Mouse (Mus musculus): Measurements from ENCODE around the gene Pmpcb.

The Pmpcb gene

DNA sequence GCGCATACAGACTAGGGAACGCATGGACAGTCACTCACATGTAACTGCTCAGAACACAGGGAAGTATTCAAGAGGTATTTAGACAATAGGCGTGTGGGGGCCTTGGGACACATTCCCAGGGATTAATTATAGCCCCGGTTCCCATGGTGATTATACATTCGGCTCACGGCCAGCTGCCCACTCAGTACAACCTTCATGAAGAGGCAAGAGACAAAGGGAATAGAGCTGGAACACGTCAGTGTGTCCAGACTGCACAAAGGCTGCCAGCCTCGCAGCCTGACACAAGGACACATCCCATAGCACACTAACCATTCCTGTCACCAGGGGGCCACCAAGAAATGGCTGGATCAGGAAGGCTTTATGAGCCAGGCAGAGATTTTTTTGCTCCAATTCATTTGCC is 4.0 kb upstream of the Pmpcb start:
- peak; percentile 97 for DNase-seq

GRCm38 (mm10) chr5:21735100-21735499 is 1.8 kb upstream of the Pmpcb start:
- no peak for DNase-seq

DNA sequence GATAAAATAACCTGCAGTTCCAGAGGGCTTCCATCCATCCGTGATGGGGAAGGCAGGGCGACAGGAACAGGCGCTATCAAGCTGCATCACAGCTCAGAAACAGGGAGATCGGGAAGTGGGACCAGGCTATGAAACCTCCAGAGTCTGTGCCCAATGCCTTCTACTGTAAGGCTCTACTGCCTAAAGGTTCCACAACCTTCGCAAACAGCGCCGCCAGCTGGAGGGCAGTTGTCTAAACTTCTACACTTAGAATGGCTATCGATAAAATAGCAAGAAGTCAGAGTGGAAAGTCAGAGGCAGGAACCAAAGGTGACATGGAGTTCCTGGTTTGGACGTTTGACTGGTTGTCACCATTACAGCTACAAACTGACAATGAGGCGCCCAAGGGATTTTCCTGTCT is 1.4 kb upstream of the Pmpcb start:
- DNase-seq = peak; percentile 65

DNA sequence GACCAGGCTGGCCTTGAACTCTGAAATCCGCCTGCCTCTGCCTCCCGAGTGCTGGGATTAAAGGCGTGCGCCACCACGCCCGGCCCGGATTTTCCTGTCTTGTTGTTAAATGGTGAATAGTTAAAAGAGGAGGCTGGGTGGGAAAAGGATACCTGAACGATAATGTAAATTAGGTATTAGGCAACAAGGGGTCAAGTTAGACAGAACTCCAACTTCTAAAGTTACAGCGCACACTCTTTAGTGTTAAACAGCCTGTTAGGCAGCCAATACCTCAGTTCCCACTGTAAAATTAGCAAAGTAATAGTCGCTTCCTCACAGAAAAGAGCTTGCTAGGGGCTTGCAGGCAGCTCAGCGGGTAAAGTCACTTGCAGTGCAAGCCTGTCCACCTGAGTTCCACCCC is 895 bp upstream of the Pmpcb start:
- no peak for DNase-seq

DNA sequence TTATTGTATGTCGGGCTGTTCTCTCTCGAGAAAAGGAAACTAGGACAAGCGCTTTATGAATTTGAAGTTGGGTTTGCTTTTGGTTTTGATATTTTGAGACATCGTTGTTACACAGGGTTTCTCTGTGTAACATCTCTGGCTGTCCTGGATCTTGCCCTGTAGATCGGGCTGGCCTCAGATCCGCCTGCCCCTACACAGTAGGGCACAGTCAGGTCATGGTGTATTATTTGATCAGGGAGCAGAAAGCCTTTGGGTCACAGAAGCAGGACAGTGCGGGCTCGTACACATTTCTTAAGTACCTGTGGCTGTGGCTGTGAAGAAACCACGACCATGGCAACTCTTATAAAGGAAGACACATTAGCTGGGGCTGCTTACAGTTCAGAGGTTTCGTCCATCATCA is 679 bp downstream of the Pmpcb start:
- no peak for DNase-seq

- no peak for DNase-seq
These were observed 2.2 kb downstream of the Pmpcb start for GRCm38 (mm10) chr5:21739120-21739519.

- DNase-seq = no peak
These were observed 2.9 kb downstream of the Pmpcb start for GRCm38 (mm10) chr5:21739881-21740280.

- no peak for DNase-seq
These were observed 6.7 kb downstream of the Pmpcb start for GRCm38 (mm10) chr5:21743606-21744005.

DNA sequence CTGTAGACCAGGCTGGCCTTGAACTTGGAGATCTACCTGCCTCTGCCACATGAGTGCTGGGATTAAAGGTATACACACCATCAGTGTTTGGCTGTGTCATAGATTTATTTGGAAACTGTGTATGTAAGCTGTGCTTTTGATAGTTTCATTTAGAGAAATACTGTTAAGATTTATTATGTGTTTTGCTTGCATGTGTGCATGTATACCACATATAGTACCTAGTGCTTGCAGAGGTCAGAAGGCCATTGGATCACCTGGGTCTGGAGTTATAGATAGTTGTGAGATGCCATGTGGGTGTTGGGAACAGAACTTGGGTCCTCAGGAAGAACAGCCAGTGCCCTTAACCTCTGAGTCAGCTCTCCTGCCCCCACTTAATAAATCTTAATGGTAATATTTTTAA is 7.7 kb downstream of the Pmpcb start:
- DNase-seq = no peak

- no peak for DNase-seq
These were observed 9.0 kb downstream of the Pmpcb start for GRCm38 (mm10) chr5:21745966-21746365.

DNA sequence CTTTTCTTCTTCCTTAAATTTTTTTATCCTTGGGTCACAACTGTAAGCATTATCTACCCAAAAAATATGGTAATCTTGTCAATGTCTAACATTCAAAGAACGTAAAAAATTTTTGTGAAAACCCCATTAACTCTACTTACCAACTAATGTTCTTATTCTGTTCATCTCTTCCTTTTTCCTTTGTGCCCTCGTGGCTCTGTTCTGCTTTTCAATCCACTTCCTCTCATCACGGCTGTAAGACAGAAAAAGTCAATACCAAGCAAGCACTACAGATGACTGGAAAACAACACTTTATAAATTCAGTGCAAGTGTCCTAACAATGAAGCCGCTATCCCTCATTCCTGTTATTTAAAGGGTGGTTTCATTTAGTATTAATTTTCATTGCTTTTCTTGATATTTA is 31.6 kb downstream of the Pmpcb start:
- DNase-seq = no peak

GRCm38 (mm10) chr5:21769841-21770240 is 32.9 kb downstream of the Pmpcb start:
- no peak for DNase-seq

GRCm38 (mm10) chr5:21776491-21776890 is 39.5 kb downstream of the Pmpcb start:
- DNase-seq = no peak

DNA sequence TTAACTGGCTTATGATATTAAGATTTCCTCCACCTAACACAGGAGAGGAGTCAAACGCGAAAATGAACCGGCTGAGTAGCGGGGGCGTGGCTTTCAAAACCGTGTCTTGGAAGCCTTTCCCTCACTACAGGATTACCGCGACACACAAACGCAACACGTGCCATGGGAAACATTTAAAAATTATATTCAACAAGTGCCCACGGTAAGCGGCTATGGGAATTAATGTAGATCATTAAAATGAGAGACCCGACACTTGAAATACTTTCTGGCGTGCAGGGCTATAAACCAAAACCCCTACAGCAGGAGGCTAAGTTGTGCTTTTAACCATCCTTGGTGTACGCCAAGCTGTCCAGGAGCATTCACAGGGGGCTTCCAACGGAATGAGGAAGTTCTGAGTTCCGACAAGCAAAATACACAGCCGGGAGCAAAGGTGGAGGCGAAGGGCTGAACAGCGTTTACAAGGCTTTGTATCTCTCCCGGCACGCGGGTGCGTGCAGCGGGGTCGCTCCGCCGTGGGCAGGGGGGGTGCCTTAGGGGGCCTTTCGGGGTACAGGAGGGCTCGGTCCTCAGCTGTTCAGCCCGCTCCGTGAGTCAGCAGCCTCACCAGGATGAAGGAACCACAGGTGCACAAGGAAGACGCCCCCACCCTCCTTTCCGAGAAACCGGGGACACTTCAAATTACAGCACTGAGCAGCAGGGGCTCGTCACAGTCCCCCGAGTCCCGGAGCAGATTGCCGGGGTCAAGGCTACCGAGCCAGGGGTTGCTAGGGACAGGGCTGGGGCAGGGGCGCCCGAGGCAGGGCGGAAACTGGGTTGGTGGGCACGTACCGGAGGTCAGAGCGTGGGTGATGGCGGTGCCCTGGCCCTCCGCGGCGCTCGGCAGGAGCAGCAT is 47.5 kb downstream of the Pmpcb start:
- peak; percentile 5 for DNase-seq

DNA sequence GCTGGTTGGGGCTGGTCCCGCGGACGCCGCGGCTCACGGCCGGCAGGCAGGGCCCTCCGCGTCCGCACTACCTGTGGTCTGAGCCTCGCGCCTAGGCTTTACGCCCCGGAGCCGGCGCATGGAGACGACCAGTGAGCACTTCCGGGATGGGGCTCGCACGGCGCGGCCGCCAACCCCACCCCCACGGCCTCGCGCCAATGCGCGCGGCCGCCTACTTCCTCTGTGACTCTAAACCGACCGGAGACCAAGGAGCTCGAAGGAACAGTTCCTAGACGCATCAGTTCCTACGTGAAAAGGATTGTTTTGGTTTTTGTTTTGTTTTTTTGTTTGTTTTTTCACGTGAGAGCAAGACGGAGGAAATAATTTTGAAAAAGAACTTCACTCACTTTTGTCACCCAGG is 48.1 kb downstream of the Pmpcb start, which contains the start of the genes Dnajc2 and Psmc2:
Gene Dnajc2, minus strand, starts transcription at position 199 of the 400 bp plus-strand sequence.
Gene Psmc2, plus strand, starts transcription at position 231 of the 400 bp plus-strand sequence.
- peak; percentile 95 for DNase-seq

DNA sequence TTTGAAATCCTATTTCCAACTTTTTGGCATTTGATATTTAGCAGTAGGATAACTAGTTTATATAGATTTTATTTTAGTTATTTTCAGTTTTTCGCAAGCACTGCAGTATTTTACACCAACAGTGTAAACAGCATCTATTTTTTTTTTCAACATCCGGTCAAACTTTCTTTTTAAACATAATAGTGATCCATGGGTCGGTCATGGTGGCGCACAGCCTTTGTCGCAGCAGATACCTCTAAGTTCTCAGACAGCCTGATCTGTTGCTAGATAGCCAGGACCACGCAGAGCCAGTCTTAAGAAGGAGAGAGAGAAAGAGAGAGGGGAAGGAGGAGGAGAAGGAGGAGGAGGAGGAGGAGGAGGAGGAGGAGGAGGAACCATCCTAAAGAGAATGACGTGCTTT is 48.8 kb downstream of the Pmpcb start:
- no peak for DNase-seq

DNA sequence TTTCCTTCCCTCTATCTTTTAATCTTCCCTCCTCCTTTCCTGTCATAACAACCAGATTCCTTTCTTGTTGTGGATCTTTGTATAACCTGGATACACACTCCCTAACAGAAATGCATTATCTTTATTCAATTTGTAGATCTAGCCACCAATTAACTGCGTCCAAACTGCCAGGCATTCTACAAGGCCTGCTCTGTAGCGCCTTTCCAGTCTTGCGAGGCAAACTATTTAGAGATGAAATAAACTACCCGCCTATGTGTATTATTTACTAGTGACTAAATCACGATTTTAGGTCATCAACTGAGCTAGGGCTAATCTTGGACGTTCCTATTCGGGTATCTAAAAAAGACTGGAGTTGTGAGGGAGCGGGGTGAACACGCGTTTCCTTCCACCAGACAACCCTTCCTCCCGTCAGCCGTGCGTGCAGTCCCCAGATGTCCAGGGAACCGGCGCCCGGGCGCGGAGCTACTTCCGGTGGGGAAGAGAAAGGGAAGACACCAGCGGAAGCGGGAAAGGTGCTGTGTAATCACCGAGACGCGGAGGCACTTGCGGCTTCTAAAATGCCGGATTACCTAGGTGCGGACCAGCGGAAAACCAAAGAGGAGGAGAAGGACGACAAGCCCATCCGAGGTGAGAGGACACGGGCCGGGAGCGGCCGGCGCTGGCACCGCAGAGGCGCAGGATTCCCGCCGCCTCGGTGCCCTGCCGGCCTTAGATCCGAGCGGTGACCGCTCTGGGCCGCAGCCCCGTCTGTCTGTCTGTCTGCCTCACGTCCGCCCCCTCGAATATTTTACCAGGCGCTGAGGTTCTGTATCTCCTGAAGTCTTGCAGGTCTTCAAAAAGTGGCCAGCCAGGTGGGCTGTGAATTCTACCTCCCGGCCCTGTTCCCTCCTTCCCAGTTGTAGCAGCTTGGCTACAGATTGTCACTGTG is 49.6 kb downstream of the Pmpcb start:
- peak; percentile 96 for DNase-seq

DNA sequence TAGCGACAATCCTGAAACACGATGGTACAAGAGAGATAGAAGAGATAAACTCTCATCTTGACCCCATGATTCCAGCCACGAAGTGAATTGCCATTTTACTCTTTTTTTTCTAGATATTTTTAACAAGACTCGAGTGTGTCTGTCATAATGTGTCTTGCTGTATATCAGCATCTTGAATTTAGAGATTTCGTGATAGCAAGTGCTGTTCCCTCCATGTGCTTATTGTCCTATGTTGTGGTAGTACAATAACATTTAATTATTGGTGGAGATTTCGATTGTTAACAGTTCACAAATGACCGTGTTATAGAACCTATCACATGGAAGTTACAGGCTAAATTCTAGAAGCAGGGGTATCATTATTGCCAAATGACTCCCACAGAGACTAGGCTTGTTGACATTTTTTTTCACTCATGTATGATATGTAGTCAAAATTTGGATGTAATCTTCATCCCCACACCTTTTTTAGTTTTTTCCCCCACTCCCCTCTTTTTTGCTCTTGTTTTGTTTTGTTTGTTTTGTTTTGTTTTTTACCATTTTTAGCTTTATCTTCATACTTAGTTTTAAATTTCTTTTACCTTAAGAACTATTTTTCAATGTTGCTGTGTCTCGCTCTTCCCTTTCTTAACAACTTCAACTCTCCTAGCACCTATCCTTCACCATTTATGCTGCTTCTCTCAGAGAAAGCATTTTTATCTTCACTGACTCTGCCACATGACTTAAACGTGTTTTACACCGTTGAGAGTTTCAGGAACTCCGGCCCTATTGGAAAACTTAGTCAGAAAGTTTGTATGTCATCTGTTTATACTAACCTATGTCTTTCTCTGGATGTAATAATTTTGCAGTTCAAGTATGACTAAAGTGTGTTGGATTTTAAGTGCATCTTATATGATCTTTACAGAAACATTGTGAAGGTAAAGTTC is 50.5 kb downstream of the Pmpcb start:
- DNase-seq = no peak

DNA sequence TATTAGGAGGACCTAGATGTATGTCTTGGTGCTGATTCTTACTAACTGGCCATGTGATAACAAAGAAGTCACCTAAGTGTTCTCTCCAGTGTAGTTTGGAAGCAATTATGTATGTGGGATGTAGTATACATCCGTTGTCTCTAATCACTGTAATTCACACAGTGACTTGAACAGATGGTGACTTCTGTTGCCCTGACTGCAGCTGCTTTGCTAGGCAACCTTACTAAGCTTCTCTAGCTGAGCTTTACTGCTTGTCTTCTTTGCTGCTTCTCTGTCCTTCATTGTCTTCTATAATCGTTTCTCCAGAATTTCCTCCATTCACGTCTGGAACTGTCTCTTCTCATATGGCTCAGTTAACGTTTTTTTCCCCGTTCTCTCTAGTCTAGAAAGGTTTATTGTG is 52.1 kb downstream of the Pmpcb start:
- DNase-seq = peak; percentile 52

DNA sequence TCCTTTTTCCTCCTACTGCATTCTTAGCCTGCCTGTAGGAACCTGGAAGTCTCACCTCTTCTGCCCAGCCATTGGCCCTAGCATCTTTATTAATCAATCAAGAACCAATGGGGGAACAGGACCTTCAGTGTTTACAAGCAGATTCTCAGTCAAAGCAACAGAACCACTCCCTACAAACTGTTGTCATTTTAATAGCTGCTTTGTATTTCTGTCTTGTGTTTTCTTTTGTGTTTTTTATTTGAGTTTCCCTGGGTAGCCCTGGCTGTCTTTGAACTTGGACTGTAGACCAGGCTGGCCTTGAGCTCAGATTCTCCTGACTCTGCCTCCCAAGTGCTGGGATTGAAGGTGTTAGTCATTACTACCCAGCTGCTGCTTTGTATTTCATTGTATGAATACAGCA is 55.2 kb downstream of the Pmpcb start:
- DNase-seq = no peak

DNA sequence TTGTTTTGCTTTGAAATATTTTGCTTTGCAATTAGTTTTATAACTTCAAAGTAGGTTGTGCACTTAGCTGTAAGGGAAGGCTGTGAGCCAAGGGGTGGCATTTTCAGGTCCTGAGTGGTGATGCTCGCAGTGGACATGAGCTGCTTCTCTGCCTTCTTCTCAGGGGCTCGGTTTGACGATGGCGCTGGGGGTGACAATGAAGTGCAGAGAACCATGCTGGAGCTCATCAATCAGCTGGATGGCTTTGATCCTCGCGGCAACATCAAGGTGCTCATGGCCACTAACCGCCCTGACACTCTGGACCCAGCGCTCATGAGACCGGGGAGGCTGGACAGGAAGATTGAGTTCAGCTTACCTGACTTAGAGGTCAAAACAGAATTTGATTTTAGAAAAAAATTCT is 66.0 kb downstream of the Pmpcb start:
- no peak for DNase-seq

DNA sequence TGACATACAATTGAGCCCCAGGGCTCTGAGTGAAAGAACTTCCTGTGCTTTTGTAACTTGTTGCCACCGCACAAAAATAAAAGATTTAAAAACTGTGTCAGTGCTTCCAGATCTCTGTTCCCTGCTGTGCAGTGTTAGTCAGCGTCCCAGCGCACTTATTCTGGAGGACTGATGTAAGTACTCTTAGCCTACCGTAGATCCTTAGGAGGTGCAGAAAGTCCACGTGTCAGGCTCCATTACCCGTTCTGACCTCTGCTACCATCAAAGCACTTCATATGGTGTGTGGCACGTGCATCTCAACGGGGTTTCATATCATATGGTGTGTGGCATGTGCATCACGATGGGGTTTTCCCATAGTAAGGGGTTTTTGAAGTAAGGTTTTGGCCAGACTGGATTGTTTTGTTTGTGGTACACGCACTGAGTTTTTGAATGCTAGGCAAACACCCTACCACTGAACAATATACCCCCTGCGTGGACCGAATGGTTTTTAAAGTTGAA is 66.8 kb downstream of the Pmpcb start:
- no peak for DNase-seq

Data from retina, postnatal 1 day (tissue).